Mouse (Mus musculus) C2C12 (cell line): ENCODE data around the gene Dhrs3.

Source experiments
- CTCF ChIP-seq: IDR thresholded peaks from one replicate; pipeline ENCODE4 v1.5.1; 2011; ENCODE audit not compliant: control insufficient read depth, insufficient read depth, insufficient read length
- MAX ChIP-seq: IDR thresholded peaks from one replicate; pipeline ENCODE4 v1.6.1; 2011; ENCODE audit warnings: mild to moderate bottlenecking, control low read depth
- MYOD1 ChIP-seq: IDR thresholded peaks from one replicate; pipeline ENCODE4 v1.6.1; 2011; ENCODE audit warnings: low read depth; ENCODE audit not compliant: control insufficient read depth, insufficient read length

GRCm38 (mm10) chr4:144971048-144971447 is 78.4 kb downstream of the Dhrs3 start:
- TF ChIP-seq CTCF, result no peak
- no peak for TF ChIP-seq MAX
- TF ChIP-seq MYOD1, result no peak
